Mouse (Mus musculus): ENCODE results near the gene 1600012H06Rik. TPM values are rescaled to one million over a fixed set of nuclear protein-coding genes. Genes with fewer than 3 reads are reported as not detected.

Gene 1600012H06Rik
- total RNA-seq (2023), result 20.8 and 23.1 TPM in 2 replicates

GRCm38 (mm10) chr17:14943009-14943728 is at the start of gene 1600012H06Rik, which contains the start of gene Wdr27:
Gene 1600012H06Rik (plus strand): TSS chr17:14943184.
Gene Wdr27 (minus strand): TSS chr17:14943158.

GRCm38 (mm10) chr17:14960951-14961556 is 18.1 kb downstream of the 1600012H06Rik start, which contains the start of gene Phf10:
Gene Phf10 (minus strand): TSS chr17:14961273.

GRCm38 (mm10) chr17:14978362-14979038 is 35.5 kb downstream of the 1600012H06Rik start, which contains the start of the genes 9030025P20Rik and Gm3417:
Gene 9030025P20Rik (plus strand): TSS chr17:14978468.
Gene Gm3417 (minus strand): TSS chr17:14978790.

Other genes starting within 250 kb of the 1600012H06Rik start
- gene Thbs2, start 248.9 kb upstream of the 1600012H06Rik start, total RNA-seq (2023), result 0.09 and 0.16 TPM in 2 replicates
- not detected in 2 replicates for gene Wdr27, start within 50 bp of the 1600012H06Rik start, total RNA-seq (2023)
- 33.9 and 44.3 TPM in 2 replicates for gene Phf10, start 18.1 kb downstream of the 1600012H06Rik start, total RNA-seq (2023)
- 15.9 and 19.9 TPM in 2 replicates for gene 9030025P20Rik, start 35.3 kb downstream of the 1600012H06Rik start, total RNA-seq (2023)
- not detected in 2 replicates for gene Gm3417, start 35.6 kb downstream of the 1600012H06Rik start, total RNA-seq (2023)
- gene Gm3435, start 67.0 kb downstream of the 1600012H06Rik start, total RNA-seq (2023), result 3.9 and 7.4 TPM in 2 replicates
- 74.1 and 127 TPM in 2 replicates for gene Ermard, start 98.0 kb downstream of the 1600012H06Rik start, total RNA-seq (2023)
- 1.5 TPM in 1 of 2 replicates, not detected in the other for gene Tcte3, start 98.3 kb downstream of the 1600012H06Rik start, total RNA-seq (2023)
- gene Gm3448, start 98.4 kb downstream of the 1600012H06Rik start, total RNA-seq (2023), result 3.4 and 4.5 TPM in 2 replicates

All from neutrophil, adult 65 days (primary cell).